Mouse (Mus musculus): Measurements from ENCODE around the gene Laptm5. TPM values are rescaled to one million over a fixed set of nuclear protein-coding genes. Genes with fewer than 3 reads are reported as not detected.

The Laptm5 gene
- polyA plus RNA-seq, 1 experiment from 2014 or later, result 91.2 TPM

- Histone ChIP-seq H3K9ac (ENCODE audit: low read depth, low read length) (no peak overlapping the region), H3K9me3 (replicated peaks; ENCODE audit: control insufficient read depth, low read length) (no peaks in the 10 kb centered on the region), H3K4me2 (ENCODE audit: low read depth, low read length) (no peak overlapping the region), H3K27me3 (ENCODE audit: control insufficient read depth, insufficient read depth, low read depth, low read length) (no peaks in the 10 kb centered on the region), H3K27ac (ENCODE audit: low read length) (no peak overlapping the region), H3K4me1 (ENCODE audit: control insufficient read depth, low read depth, low read length) (no peaks in the 10 kb centered on the region), H3K36me3 (ENCODE audit: control insufficient read depth, insufficient read depth) (no peaks in the 10 kb centered on the region), H3K4me3 (ENCODE audit: low read depth, low read length) (no peak overlapping the region)
- ATAC-seq (ENCODE audit: low read depth), result no peak
- 76% methylated on average over 10 of the region's 10 CpGs for WGBS (ENCODE audit: insufficient replicate concordance)
Measured at GRCm38 (mm10) chr4:130957156-130957555, 44.2 kb downstream of the Laptm5 start.

GRCm38 (mm10) chr4:130958812-130959211, 45.9 kb downstream of the Laptm5 start:
- Histone ChIP-seq H3K27me3 (ENCODE audit: control insufficient read depth, insufficient read depth, low read depth, low read length) (no peaks in the 10 kb centered on the region), H3K27ac (ENCODE audit: low read length) (no peak overlapping the region), H3K4me3 (ENCODE audit: low read depth, low read length) (no peak overlapping the region), H3K4me2 (ENCODE audit: low read depth, low read length) (no peak overlapping the region), H3K4me1 (ENCODE audit: control insufficient read depth, low read depth, low read length) (no peaks in the 10 kb centered on the region), H3K9ac (ENCODE audit: low read depth, low read length) (no peak overlapping the region), H3K9me3 (replicated peaks; ENCODE audit: control insufficient read depth, low read length) (no peaks in the 10 kb centered on the region), H3K36me3 (ENCODE audit: control insufficient read depth, insufficient read depth) (no peaks in the 10 kb centered on the region)
- 41% methylated on average over 5 of the region's 5 CpGs for WGBS (ENCODE audit: insufficient replicate concordance)
- no peak for ATAC-seq (ENCODE audit: low read depth)

- no peak overlapping the region for H3K27ac ChIP-seq (ENCODE audit: low read length)
- H3K9ac ChIP-seq (ENCODE audit: low read depth, low read length), result no peak overlapping the region
- 47% methylated on average over 6 of the region's 6 CpGs for WGBS (ENCODE audit: insufficient replicate concordance)
- H3K36me3 ChIP-seq (ENCODE audit: control insufficient read depth, insufficient read depth), result no peaks in the 10 kb centered on the region
- H3K4me3 ChIP-seq (ENCODE audit: low read depth, low read length), result no peak overlapping the region
- ATAC-seq (ENCODE audit: low read depth), result no peak
- no peaks in the 10 kb centered on the region for H3K9me3 ChIP-seq (replicated peaks; ENCODE audit: control insufficient read depth, low read length)
- no peaks in the 10 kb centered on the region for H3K4me1 ChIP-seq (ENCODE audit: control insufficient read depth, low read depth, low read length)
- no peaks in the 10 kb centered on the region for H3K27me3 ChIP-seq (ENCODE audit: control insufficient read depth, insufficient read depth, low read depth, low read length)
- no peak overlapping the region for H3K4me2 ChIP-seq (ENCODE audit: low read depth, low read length)
Measured at GRCm38 (mm10) chr4:130959678-130960077, 46.8 kb downstream of the Laptm5 start.

- WGBS (ENCODE audit: insufficient replicate concordance), result 15% methylated on average over 9 of the region's 9 CpGs
- H3K4me2 ChIP-seq (ENCODE audit: low read depth, low read length), result no peak overlapping the region
- H3K9me3 ChIP-seq (replicated peaks; ENCODE audit: control insufficient read depth, low read length), result no peaks in the 10 kb centered on the region
- H3K27ac ChIP-seq (ENCODE audit: low read length), result no peak overlapping the region
- ATAC-seq (ENCODE audit: low read depth), result no peak
- no peaks in the 10 kb centered on the region for H3K27me3 ChIP-seq (ENCODE audit: control insufficient read depth, insufficient read depth, low read depth, low read length)
- no peaks in the 10 kb centered on the region for H3K4me1 ChIP-seq (ENCODE audit: control insufficient read depth, low read depth, low read length)
- H3K36me3 ChIP-seq (ENCODE audit: control insufficient read depth, insufficient read depth), result no peaks in the 10 kb centered on the region
- no peak overlapping the region for H3K9ac ChIP-seq (ENCODE audit: low read depth, low read length)
- H3K4me3 ChIP-seq (ENCODE audit: low read depth, low read length), result no peak overlapping the region
Measured at GRCm38 (mm10) chr4:130960118-130960734, 47.3 kb downstream of the Laptm5 start.

DNA sequence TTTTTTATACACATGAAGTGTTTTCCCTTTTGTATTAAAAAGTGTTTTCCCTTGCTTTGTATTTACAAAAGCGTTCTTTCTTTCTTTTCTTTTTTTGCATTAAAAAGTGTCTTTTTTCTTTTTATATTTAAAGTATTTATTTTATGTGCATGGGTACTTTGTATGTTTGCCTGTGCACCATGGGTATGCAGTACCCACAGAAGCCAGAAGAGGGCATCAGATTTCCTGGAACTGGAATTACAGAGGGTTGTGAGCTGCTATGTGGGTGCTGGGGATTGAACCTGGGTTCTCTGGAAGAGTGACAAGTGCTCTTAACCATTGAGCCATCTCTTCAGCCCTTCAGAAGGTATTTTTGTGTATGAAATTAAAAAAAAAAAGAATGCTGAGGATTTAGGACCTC, 58.4 kb downstream of the Laptm5 start:
- 78% methylated on average over 1 of the region's 1 CpGs for WGBS (ENCODE audit: insufficient replicate concordance)
- Histone ChIP-seq H3K27ac (ENCODE audit: low read length) (no peak overlapping the region), H3K4me3 (ENCODE audit: low read depth, low read length) (no peak overlapping the region)

DNA sequence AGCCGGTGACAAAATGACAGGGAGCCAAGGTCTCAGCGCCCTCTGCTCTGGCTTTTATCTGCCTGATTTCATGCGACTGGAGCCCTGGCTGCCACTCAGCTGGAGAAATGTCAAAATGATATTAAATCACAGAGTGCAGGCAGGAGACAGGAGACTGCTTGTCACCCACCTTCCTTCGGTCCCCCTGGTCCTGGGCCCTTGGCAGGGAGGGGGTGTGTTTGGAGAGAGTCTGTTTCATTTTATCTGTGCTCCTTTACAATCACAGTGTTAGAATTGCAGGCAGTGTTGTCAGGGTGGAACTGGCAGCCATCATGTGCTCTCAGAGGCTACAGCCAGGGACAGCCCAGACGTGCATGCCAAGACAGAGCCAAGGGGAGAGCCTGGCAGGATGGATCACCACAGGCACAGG, 59.5 kb downstream of the Laptm5 start:
- no peaks in the 10 kb centered on the region for H3K36me3 ChIP-seq (ENCODE audit: control insufficient read depth, insufficient read depth)
- H3K27me3 ChIP-seq (ENCODE audit: control insufficient read depth, insufficient read depth, low read depth, low read length), result no peaks in the 10 kb centered on the region
- no peak overlapping the region for H3K9ac ChIP-seq (ENCODE audit: low read depth, low read length)
- no peak for ATAC-seq (ENCODE audit: low read depth)
- 60% methylated on average over 5 of the region's 5 CpGs for WGBS (ENCODE audit: insufficient replicate concordance)
- no peak overlapping the region for H3K4me2 ChIP-seq (ENCODE audit: low read depth, low read length)
- no peak overlapping the region for H3K27ac ChIP-seq (ENCODE audit: low read length)
- no peaks in the 10 kb centered on the region for H3K9me3 ChIP-seq (replicated peaks; ENCODE audit: control insufficient read depth, low read length)
- no peaks in the 10 kb centered on the region for H3K4me1 ChIP-seq (ENCODE audit: control insufficient read depth, low read depth, low read length)
- no peak overlapping the region for H3K4me3 ChIP-seq (ENCODE audit: low read depth, low read length)

More for the DNA sequence above, 58.4 kb downstream of the Laptm5 start:
- no peak for ATAC-seq (ENCODE audit: low read depth)
- H3K9ac ChIP-seq (ENCODE audit: low read depth, low read length), result no peak overlapping the region
- no peaks in the 10 kb centered on the region for H3K4me1 ChIP-seq (ENCODE audit: control insufficient read depth, low read depth, low read length)
- H3K36me3 ChIP-seq (ENCODE audit: control insufficient read depth, insufficient read depth), result no peaks in the 10 kb centered on the region
- H3K4me2 ChIP-seq (ENCODE audit: low read depth, low read length), result no peak overlapping the region
- H3K27me3 ChIP-seq (ENCODE audit: control insufficient read depth, insufficient read depth, low read depth, low read length), result no peaks in the 10 kb centered on the region
- H3K9me3 ChIP-seq (replicated peaks; ENCODE audit: control insufficient read depth, low read length), result no peaks in the 10 kb centered on the region

DNA sequence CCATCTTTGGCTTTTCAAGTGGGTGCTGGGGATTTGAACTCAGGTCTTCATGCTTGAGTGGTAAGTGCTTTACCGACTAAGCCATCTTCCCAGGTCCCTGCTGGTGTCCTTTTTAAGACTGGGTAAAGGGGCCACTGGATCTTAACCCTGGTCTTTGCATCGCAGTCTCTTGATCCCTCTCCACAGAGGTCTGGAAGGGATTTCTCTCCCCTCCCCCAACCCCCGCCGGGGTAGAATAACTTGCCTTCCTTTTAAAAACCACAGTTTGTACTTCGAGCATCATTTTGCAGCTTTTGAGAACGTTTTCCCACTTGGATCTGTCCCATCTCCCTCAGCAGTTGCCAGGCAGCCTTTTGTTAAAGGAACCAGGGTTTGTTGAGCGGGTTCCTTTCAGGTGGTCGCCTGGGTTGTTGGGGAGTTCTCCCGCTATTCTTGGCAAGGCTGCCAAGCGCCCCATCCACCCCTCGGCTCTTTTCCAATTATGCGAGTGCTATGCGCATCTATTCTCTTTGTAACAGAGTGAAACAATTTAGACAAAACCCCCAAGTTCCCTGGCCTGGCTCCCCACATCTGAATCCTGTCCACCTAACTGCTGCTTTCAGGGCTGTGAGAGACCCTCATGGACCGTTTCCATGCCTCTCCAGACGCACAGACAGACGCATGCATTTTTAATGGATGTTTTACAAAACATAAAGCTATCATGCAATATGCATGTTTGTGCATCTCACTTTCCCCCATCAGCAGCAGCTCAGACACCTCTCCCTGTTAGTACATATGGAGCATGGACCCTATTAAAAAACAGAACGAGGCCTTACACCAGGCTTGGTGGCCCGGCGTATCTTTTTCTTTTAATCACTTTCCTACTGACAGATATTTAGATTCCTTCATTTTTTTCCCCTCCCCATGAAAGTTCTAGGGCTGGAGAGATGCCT, 60.7 kb downstream of the Laptm5 start:
- Histone ChIP-seq H3K4me3 (ENCODE audit: low read depth, low read length) (no peak overlapping the region), H3K27ac (ENCODE audit: low read length) (no peak overlapping the region), H3K9ac (ENCODE audit: low read depth, low read length) (no peak overlapping the region), H3K27me3 (ENCODE audit: control insufficient read depth, insufficient read depth, low read depth, low read length) (no peaks in the 10 kb centered on the region), H3K36me3 (ENCODE audit: control insufficient read depth, insufficient read depth) (no peaks in the 10 kb centered on the region), H3K9me3 (replicated peaks; ENCODE audit: control insufficient read depth, low read length) (no peaks in the 10 kb centered on the region), H3K4me2 (ENCODE audit: low read depth, low read length) (no peak overlapping the region), H3K4me1 (ENCODE audit: control insufficient read depth, low read depth, low read length) (no peaks in the 10 kb centered on the region)
- no peak for ATAC-seq (ENCODE audit: low read depth)
- WGBS (ENCODE audit: insufficient replicate concordance), result 64% methylated on average over 19 of the region's 19 CpGs

- 49% methylated on average over 3 of the region's 3 CpGs for WGBS (ENCODE audit: insufficient replicate concordance)
- H3K9me3 ChIP-seq (replicated peaks; ENCODE audit: control insufficient read depth, low read length), result no peaks in the 10 kb centered on the region
- ATAC-seq (ENCODE audit: low read depth), result no peak
- H3K27ac ChIP-seq (ENCODE audit: low read length), result no peak overlapping the region
- no peak overlapping the region for H3K4me3 ChIP-seq (ENCODE audit: low read depth, low read length)
- no peak overlapping the region for H3K9ac ChIP-seq (ENCODE audit: low read depth, low read length)
- H3K4me2 ChIP-seq (ENCODE audit: low read depth, low read length), result no peak overlapping the region
- no peaks in the 10 kb centered on the region for H3K27me3 ChIP-seq (ENCODE audit: control insufficient read depth, insufficient read depth, low read depth, low read length)
- H3K36me3 ChIP-seq (ENCODE audit: control insufficient read depth, insufficient read depth), result no peaks in the 10 kb centered on the region
- no peaks in the 10 kb centered on the region for H3K4me1 ChIP-seq (ENCODE audit: control insufficient read depth, low read depth, low read length)
Measured at GRCm38 (mm10) chr4:130978981-130979380, 66.1 kb downstream of the Laptm5 start.

All from liver, embryonic 16.5 days (tissue).